ENCODE assay signal across 25 mouse cellular contexts in genomic region chr16:16892366-16892765, GRCm38 (mm10). TPM values are rescaled to one million over a fixed set of nuclear protein-coding genes. Genes with fewer than 3 reads are reported as not detected.
DNase-seq lines count a peak whose midpoint lies in the region; TF ChIP-seq lines count a peak whose summit lies in the region.
"Had no signal": no experiment of that assay in that cellular context is flagged by ENCODE, and none has a peak within 500 bp of the region (broad histone marks: within the 10 kb centered on the region; RNA-seq: fewer than 3 reads in every experiment).

No protein-coding gene starts in this region.

- H3K27me3 ChIP-seq in heart, embryonic 10.5 days (ENCODE audit: insufficient read depth, poor library complexity, severe bottlenecking): no peaks in the 10 kb centered on the region
- no peaks in the 10 kb centered on the region for H3K27me3 ChIP-seq in myocyte (ENCODE audit: control insufficient read depth, insufficient read depth, insufficient read length)
- H3K27me3 ChIP-seq: CH12.LX, Patski had no signal

- H3K79me2 ChIP-seq in myocyte (ENCODE audit: control insufficient read depth, insufficient read depth): no peaks in the 10 kb centered on the region

- TF ChIP-seq CTCF in layer of hippocampus, adult 2 months (conservative IDR thresholded peaks at IDR 0.05): no peak

- H3K36me3 ChIP-seq in heart, embryonic 10.5 days: peaks cover 69% of the 10 kb centered on the region
- peaks cover 23% of the 10 kb centered on the region for H3K36me3 ChIP-seq in myocyte (ENCODE audit: control insufficient read depth, insufficient read depth)

- 93% methylated on average over 7 of the region's 7 CpGs for WGBS in heart, embryonic 10.5 days

- H3K4me2 ChIP-seq in myocyte (ENCODE audit: low read depth): no peak overlapping the region

- no peak overlapping the region for H3K4me3 ChIP-seq in heart, embryonic 10.5 days
- H3K4me3 ChIP-seq in layer of hippocampus, adult 2 months: no peak overlapping the region
- no peak overlapping the region for H3K4me3 ChIP-seq in myocyte

- no peak overlapping the region for H3K27ac ChIP-seq in heart, embryonic 10.5 days
- H3K27ac ChIP-seq in layer of hippocampus, adult 2 months: peak overlapping the region; percentile 43; the same call in 1 of the 2 replicates

- H3ac ChIP-seq in myocyte (ENCODE audit: control insufficient read depth, insufficient read length): no peak overlapping the region

- no peak for TF ChIP-seq POLR2A in myocyte (IDR thresholded peaks at IDR 0.05; ENCODE audit: insufficient read length, low read depth)

- no peaks in the 10 kb centered on the region for H3K9me3 ChIP-seq in heart, embryonic 10.5 days
- H3K9me3 ChIP-seq: G1E had no signal

- H3K4me1 ChIP-seq in heart, embryonic 10.5 days: peaks cover 5% of the 10 kb centered on the region

- peak; percentile 91 for DNase-seq in heart, adult 11 months
- no peak for DNase-seq in heart, embryonic 10.5 days (ENCODE audit: low spot score)
- DNase-seq in layer of hippocampus, adult 2 months (ENCODE audit: low spot score in 2 of 2): no peak
- DNase-seq in layer of hippocampus, adult 8-10 months (ENCODE audit: low spot score in 2 of 2): no peak
- no peak for DNase-seq in gastrocnemius, postnatal 10 days
- DNase-seq: adrenal gland, adult 2 months; adrenal gland, adult 8-10 months; adrenal gland, postnatal 10 days; adrenal gland, postnatal 14 days; adrenal gland, postnatal 25 days; adrenal gland, postnatal 36 days; B cell, adult 2 months; cerebellum, adult 11 months; cerebellum, adult 11-12 months; cerebellum, adult 18-20 months had no signal

TF ChIP-seq in myocyte, 11 proteins besides CTCF, POLR2A, EP300 and RAD21:
- TF ChIP-seq REST (IDR thresholded peaks at IDR 0.05; ENCODE audit: insufficient read depth, insufficient read length) (no peak), USF1 (IDR thresholded peaks at IDR 0.05; ENCODE audit: low read depth) (no peak), MYOD1 (IDR thresholded peaks at IDR 0.05; ENCODE audit: control insufficient read depth in 1 of 3, insufficient read length in 2 of 3, low read depth in 2 of 3) (no peak), CEBPB (IDR thresholded peaks at IDR 0.05; ENCODE audit: insufficient read depth, poor library complexity, severe bottlenecking) (no peak), TCF3 (IDR thresholded peaks at IDR 0.05; ENCODE audit: insufficient read length, low read depth) (no peak), MAX (IDR thresholded peaks at IDR 0.05; ENCODE audit: low read depth) (no peak), TCF12 (IDR thresholded peaks at IDR 0.05; ENCODE audit: insufficient read depth, poor library complexity, severe bottlenecking) (no peak), POLR2AphosphoS2 (IDR thresholded peaks at IDR 0.05; ENCODE audit: insufficient read length, low read depth) (peak; percentile 35)

RNA-seq across cellular contexts. Expression of gene Ppm1f, which starts 3.9 kb away (rescaled TPM):
- polyA plus RNA-seq in heart, embryonic 10.5 days (2016; fragmentation: Nextera tagmentation; extraction: Ambion mirVana): 29.2 and 41.0 TPM in 2 replicates
- 10 to 100 TPM; 45.5 to 51.4 TPM for total RNA-seq in layer of hippocampus, adult 2 months (2021)
- 10 to 100 TPM; 46.5 to 59.4 (median 51.9) TPM for total RNA-seq in layer of hippocampus, adult 8-10 months (2022)
- 17.9 TPM for polyA plus RNA-seq in myocyte (2012; fragmentation: generic; extraction: Trizol)
- total RNA-seq in gastrocnemius, postnatal 10 days (2021): 10 to 100 TPM; 18.4 to 24.9 TPM

RNA-seq across cellular contexts. Expression of gene Vpreb1, which starts 21.7 kb away (rescaled TPM):
- polyA plus RNA-seq in heart, embryonic 10.5 days (2016; fragmentation: Nextera tagmentation; extraction: Ambion mirVana): 1.6 and 1.8 TPM in 2 replicates
- total RNA-seq in layer of hippocampus, adult 2 months (2021): under 1 TPM; 0.49 to 0.51 TPM
- total RNA-seq in layer of hippocampus, adult 8-10 months (2022): 1 to 10 TPM in 1 of 4 experiments, not detected in 3; 1.9 TPM
- polyA plus RNA-seq in myocyte (2012; fragmentation: generic; extraction: Trizol): 0.83 TPM
- under 1 TPM in 1 of 2 experiments, not detected in 1; 0.72 TPM for total RNA-seq in gastrocnemius, postnatal 10 days (2021)
- total RNA-seq: adrenal gland, postnatal 14 days; MEL had no signal

RNA-seq across cellular contexts. Expression of gene Top3b, which starts 21.8 kb away (rescaled TPM):
- polyA plus RNA-seq in heart, embryonic 10.5 days (2016; fragmentation: Nextera tagmentation; extraction: Ambion mirVana): 53.4 and 55.6 TPM in 2 replicates
- total RNA-seq in layer of hippocampus, adult 2 months (2021): 10 to 100 TPM; 69.9 to 75.5 TPM
- total RNA-seq in layer of hippocampus, adult 8-10 months (2022): 10 to 100 TPM; 68.6 to 86.2 (median 73.0) TPM
- polyA plus RNA-seq in myocyte (2012; fragmentation: generic; extraction: Trizol): 50.6 TPM
- 10 to 100 TPM; 20.4 to 28.5 TPM for total RNA-seq in gastrocnemius, postnatal 10 days (2021)

RNA-seq across cellular contexts. Expression of gene Igll1, which starts 28.6 kb away (rescaled TPM):
- not detected in 2 replicates for polyA plus RNA-seq in heart, embryonic 10.5 days (2016; fragmentation: Nextera tagmentation; extraction: Ambion mirVana)
- not detected for total RNA-seq in layer of hippocampus, adult 2 months (2021)
- not detected for total RNA-seq in layer of hippocampus, adult 8-10 months (2022)
- polyA plus RNA-seq in myocyte (2012; fragmentation: generic; extraction: Trizol): not detected
- total RNA-seq in gastrocnemius, postnatal 10 days (2021): 1 to 10 TPM in 1 of 2 experiments, not detected in 1; 1.2 TPM
- total RNA-seq: adrenal gland, adult 18-20 months; adrenal gland, adult 2 months; adrenal gland, adult 8-10 months; adrenal gland, postnatal 25 days; adrenal gland, postnatal 36 days; adrenal gland, postnatal 4 days; CH12.LX; MEL had no signal
- polyA plus RNA-seq: adrenal gland, adult 2 months; brain, embryonic 14.5 days; C2C12; CD4-positive, CD25-positive, alpha-beta regulatory T cell, adult 4 months; G1E; Patski had no signal
